Mouse (Mus musculus) thymus, postnatal 14 days (tissue): ENCODE measurements at regions not wholly inside any gene's neighbourhood (a gene's known extent, or its start where the extent isn't known, plus 50 kb on each side); places are given as distances from the start of the nearest gene placed in this dataset.

Experiments used
- DNase-seq: peaks from one replicate; pipeline ENCODE4 v3.0.0; 2021

DNA sequence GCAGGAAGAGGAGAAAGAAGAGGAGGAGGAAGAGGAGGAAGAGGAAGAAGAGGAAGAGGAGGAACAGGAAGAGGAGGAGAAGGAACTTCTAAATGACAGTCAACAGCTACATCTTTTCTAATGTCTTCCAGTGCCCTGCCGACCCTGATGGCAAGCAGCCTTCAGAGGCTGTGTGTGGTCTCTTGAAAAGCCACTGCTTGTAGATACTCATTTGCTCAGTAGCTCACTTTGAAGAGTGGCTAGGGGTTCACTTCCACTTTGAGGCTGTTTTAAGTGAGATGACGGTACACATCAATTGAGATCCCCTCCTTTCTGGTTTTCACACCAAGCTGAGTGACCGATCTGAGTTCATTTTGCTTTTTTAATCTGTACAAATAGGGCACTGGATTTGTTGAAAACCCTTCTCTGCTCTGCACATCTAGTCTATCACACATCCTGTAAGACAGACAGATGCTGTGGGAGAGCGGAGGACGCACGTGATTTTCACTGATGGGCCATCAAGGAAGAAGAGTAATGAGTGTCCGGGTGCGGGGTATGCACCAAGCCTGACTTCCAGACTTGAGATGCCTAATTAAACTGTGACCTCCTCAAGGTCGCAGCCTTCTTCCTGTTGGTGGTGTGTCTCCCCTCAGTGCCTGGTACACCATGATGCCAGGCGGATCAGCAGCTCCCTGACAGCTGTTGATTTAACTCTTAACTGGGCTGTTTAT, 239.0 kb downstream of the Mtx2 start:
- DNase-seq, result no peak

DNA sequence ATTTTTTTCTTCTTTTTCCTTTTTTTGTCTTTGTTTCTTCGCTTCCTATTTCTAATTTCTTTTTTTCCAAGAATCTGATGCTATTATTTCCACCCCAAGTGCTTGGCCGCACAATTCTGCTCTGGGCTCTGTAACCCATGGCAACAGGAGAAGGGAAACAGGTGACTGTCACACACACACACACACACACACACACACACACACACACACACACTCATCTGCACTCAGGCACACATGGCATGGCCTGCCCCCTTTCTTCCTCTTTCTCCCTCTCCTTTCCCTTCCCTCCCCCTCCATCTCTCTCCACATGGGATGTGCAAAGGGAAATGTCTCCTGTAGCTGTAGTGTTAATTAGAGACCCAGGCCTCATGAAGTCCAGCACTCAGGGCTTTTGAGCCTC, 239.7 kb downstream of the Mtx2 start:
- no peak for DNase-seq

DNA sequence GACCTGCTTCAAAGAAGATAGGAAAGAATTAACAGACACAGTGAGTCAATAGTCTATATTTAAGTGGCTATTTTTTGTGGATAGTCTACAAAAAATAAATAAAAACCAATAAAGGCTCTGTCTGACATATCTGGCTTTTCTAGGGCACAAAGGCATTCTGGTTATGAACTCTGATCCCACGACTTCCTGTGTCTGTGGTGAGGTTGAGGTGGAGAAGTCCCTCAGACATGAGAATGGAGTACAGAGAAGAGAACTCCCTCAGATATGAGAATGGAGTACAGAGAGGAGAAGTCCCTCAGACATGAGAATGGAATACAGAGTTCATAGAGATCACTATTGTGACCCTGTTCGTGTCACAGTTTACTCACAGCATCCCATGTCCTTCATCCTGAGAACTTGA, 243.7 kb downstream of the Mtx2 start:
- DNase-seq, result peak; percentile 38

DNA sequence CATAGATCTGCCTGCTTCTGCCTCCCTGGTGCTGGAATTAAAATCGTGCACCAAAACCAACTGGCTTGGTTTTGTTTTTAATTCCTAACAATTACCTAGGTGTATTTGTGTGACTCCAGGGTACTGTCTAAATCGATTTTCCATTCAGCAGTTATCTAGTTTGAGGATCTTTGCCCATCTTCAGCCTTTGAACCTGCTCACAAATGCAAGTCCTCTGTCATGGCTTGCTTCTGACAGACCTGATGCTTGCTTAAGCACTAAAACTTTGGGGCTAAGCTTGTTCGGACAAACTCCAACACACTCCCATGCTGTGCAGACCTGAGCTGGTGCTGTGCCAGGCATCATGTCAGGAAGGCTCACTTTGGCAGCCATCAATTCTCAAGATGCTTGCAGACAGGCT, 246.4 kb downstream of the Mtx2 start:
- no peak for DNase-seq

DNA sequence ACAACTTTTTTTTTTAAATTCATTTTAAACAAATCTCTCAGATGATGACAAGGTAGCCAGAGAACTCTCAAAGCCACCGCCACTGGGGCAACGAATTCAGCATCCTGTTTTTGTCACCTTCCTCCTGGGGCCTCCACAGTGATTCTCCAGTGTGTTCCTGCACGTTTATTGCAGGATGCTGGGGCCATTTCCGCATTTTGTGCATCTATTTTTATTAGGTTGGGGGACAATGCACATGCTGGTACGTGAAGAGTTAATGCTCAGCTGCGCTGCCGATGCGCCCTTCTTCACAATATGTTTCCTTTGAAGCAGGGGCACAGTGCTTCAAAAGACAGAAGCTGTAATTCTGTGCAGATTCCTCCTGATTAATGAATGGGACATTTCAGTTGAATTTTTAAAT, 246.9 kb downstream of the Mtx2 start:
- DNase-seq, result peak; percentile 40

DNA sequence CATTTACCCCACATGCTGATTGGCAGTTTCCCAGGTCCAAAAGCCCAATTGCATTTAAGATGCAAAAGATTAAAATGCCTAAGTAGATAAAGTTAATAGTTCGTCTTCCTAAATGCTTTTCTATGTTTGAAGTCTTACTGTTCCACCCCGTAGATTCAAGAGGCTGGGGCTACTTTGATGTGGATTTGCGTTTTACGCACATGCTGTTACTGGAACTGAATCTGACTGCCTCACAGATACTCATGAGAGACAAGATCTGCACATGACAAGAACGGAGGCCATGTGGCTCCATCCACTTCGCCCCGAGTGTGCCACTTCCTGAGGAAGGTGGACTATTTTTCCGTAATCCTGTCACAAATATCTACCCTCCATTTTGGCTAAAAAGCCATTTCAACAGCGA, 247.6 kb downstream of the Mtx2 start:
- peak; percentile 74 for DNase-seq

DNA sequence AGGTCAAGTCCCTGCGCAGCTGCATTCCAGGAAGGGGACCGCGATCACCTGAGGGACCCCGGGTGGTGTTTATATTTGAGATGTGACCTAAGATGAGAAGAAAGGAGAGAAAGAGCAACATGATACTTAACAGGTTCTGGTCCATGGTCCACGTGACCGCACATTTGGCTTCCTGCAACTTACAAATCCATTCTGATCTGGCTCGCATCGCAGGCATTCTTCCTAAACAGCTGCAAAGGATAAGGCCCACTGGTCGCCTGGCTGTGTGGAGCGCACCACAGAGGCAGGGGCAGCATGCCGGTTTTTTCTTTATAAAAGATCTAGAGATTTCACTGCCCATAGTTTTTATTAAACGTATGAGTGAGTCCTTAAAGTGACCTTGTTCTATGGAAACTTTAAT, 261.6 kb downstream of the Mtx2 start:
- no peak for DNase-seq

DNA sequence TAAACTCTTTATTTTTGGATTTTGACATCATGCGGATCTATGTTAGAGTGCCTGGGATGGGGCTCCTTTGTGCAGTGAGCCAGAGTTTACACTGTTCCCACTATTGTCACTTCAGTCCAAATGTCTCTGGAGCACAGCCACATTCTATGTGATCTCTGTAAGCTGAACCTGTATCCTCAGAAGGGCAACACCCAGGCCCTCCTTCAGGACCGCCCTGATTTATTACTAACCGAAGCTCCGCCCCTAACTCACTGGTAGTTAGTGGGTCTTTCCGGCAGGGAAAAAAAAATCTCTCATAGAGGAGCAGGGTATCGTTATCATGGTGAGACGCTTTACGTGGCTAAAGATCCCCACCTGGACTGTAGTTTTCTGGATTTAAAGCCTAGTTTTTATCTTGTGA, 263.6 kb downstream of the Mtx2 start:
- no peak for DNase-seq

DNA sequence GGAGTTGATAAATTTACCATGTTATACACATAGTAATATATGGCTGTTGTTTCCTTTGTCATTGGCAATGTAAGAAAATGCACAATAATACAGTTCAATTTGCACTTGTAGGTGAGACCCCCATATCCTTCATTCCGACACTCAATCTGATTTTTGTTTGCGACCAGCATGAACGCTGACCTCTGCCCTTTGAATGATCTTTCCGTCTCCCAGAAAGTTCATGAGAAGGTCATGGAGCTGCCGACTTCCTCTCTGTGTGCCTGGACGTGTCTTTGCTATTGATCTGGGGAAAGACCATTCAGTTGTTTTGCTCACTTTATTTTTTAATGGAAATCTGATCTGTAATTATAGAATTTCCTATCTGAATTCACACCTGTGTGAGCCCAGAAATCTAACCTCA, 264.0 kb downstream of the Mtx2 start:
- DNase-seq, result no peak

DNA sequence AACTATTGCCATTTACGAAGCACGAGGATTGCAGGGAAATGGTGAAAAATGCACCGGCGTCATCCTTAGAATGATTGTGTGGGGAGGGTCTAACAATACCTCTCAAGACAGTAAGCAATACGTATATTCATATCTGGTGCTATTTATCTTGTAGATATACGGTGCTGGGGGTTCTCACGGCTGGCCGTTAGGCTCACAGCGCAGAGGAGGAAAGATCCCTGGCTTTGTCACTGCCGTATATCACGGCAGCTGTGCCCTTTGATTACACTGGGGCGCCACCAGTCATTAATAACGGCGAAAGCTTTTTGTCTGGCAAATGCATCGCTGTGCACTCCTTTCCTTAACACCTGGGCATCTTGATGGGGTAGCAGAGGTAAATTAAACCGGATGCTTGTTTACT, 264.8 kb downstream of the Mtx2 start:
- DNase-seq, result no peak

DNA sequence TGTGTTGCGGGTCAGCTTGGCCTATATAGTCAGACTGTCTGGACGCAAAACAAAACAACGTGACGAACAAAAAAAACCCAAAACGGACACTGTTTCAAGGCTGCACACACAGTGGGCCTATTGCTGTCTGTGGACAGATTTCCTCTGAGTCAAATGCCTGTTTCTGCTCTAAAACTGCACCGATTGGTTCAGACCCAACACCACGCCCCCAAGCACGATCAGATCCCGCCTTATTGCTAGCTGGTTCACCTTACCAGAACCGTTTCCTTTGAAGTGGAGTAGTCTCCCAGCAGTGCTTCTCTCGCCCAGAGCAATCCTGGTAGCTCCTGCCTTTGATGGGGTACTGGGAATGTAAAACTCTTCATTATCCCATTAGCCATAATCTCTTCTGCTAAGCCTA, 275.9 kb downstream of the Mtx2 start:
- DNase-seq, result peak; percentile 53

DNA sequence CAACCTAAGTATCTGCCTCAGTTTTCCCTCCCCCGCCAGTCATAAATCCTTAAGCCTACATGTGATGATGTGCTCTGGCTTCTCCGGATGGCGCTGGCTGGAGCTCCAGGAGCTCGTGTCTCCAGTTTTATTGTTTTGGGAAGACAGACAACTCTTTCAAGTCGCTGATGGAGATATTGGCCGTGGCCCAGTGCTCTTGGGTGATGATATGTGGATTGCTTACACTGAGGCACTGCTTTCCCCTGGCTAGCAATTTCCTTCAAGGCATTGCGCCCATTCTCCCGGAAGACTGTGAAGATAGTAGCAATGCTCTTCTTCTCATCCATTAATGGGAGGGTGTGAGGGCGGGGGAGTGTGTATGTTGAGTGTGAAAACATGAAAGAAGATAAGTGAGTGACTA, 287.1 kb downstream of the Mtx2 start:
- DNase-seq, result no peak

DNA sequence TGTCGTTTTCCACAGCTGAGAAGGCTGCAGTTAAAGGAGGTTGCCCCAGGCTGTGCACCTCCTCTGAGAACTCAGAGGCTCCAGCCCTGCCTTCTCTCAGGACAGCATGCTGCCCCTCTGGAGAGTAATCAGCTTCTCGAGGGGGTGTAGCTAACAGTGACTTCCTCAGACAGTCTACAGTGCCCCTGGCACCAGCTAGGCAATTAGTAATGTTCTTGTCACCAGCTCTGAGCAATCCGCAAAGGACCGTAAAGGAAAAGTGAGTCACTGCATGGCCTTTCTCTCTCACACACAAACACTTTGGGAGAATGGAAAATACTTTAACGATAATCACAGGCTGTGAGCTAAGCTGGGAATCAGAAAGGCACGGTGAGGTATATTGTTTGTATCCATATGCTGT, 288.8 kb downstream of the Mtx2 start:
- no peak for DNase-seq

DNA sequence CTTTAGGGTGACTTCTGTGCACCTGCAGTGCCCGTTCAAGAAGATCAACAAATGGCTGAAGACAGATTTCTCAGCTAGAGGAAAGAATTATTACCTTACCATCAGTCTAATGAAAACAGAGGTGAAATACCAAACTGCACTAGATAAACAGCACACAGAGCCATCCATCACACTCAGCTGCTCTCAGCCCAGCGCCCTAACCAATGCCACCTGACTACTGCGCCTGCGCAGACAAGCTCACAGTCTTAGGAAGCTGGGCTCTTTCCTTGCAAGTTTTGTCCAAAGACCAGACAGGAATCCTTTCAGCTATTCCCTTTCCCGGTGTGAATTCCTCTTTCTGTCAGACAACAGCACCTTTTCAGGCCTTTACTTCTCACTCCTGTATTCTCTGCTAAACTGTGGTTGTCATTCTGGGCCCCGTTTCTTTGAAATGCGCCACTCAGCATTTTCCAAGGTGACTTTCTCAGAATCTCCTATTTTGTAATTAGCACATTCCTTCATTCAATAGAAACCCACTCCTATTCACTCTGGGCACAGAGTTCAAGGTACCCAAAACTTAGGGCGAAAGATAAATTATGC, 292.8 kb downstream of the Mtx2 start:
- no peak for DNase-seq

DNA sequence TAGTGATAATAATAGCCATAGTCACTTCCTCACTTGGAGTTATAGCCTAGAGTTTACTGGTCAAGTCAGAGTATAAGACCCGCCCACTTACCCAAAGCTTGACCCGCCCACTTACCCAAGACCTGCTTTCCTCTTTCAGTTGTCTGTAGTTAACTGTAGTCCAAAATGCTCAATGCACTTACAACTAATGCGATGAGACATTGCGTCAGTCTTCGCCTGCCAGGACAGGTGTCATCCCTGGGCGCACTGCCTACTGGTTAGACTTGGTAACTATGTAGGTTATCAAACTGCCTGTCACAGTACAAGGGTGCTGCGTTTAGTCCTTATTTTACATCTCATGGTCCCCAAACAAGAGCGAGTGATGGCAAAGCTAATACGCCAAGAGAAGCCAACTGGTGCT, 294.0 kb downstream of the Mtx2 start:
- DNase-seq, result no peak

DNA sequence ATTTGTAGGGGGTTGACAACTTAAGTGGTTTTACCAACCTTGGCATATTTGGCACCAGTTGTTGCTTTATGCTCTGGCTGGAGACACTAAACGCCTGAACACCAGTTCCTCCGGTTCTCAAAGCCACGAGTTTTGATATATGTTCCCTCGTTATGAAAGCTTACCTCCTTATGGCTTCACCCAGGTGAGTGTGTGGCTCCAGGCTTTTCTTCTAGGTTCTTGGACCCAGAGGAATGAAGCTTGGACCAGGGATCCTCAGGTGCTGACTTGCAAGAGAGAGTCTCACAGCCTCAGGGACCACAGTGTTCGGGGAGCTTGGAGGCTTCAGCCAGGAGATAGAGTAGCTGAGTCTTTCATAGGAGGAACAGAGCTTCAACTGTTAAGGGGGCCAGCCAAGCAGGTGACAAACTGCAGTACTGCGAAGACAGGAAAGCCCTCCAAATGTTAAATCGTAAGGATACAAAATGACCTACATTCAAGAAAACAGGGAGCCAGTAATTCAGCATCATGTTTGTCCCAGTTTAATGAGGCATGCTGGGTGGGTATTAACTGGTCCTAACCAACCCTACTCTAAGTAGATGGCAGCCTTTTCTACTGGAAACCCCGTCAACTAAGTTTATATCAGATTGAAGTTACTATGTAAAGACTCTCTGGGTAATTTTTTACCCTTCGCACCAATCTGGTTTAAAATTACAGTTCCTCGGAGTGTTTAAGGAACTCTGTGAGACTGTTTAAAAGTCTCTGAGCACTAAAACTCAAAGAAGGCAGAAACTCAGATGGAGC, 307.9 kb downstream of the Mtx2 start:
- no peak for DNase-seq

DNA sequence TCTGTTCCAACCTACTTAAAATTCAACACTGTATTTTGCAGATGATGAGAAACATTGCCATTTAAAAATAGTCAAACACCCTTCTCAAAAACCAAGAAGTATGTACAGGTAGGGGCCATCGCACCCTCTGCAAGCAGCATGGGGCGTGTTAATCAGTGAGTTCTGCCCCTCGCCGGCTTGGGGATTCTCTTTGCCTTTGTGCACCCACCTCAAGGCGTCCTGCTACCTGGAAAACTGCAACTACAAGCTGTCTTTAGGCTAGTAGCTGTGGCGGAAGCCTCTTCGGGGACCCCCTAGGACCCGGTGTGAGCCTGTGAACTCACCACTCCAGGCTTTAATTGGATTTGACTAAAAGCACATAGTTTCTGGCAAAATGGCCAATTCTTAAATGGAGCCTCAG, 311.0 kb downstream of the Mtx2 start:
- no peak for DNase-seq

DNA sequence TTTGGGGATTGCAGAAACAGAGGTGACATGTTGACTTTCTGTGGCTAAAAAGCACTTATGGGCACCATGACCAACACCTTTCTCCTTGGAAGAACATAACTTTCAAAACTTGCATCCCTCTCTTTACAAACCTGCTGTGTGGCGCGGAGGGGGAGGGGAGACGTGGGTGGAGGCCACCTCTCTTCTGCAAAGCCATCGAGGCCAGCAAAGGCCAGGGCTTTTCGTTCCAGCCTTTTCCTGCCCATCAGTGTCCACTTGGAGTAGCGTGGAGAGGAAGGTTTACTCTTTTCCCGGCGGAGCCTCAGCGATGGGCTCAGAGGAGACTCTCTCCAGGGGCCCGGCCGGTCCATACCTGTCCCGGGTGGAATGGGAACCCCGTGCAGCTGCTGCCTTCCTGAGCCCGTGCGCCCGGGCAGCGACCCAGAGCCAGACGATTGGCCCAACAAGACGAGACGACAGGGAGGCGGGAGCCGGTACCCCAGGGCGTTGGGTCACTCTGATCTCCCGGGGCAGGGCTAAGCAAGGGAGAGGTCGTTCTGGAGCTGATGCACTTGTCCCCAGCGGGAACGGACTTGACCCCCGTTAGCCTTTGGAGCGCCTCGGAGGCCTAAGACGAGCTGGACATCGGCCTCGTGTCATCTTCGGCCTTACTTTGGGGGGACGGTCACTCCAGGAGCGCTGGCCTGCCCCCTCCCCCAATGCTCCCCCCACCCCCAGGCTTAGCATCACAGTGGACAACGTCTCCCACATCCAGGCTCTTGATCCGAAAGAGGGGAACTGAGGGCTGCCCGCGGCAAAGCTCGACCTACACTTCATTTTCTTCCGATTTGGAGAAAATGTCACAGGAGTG, 311.8 kb downstream of the Mtx2 start:
- no peak for DNase-seq

DNA sequence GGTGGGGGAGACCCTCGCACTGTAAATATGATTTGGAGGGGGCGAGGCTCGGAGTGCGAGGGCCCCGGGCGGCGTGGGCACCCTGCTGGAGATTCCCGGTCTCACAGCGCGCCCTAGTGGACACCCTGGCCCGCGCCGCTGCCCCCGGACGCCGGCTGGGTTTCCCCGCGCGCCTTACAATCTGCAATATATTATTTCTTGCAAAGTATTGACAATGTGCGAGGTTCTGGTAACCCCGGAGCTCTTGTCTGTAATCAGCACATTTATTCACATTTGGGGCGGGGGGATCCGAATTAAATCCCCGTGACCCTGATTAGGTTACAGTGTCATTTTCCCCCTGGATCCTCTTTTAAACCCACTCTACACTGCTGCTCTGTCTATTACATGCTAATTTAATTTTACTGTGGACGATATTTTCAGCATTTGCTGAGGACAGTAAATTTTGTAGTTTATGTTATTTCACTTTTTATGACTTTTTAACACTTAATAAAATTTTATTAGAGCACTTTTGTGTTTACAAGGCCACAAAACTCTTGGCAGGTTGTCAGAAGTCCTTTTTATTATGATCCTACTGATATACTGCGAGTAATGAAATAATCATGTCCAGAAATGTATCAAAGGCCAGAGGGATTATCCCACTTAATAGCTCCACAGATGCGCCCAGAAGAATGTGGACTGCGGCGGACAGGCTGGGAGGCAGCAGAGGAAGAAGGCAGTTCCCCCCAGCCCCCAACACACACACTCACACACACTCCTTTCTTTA, 312.6 kb downstream of the Mtx2 start:
- peak; percentile 78 for DNase-seq

DNA sequence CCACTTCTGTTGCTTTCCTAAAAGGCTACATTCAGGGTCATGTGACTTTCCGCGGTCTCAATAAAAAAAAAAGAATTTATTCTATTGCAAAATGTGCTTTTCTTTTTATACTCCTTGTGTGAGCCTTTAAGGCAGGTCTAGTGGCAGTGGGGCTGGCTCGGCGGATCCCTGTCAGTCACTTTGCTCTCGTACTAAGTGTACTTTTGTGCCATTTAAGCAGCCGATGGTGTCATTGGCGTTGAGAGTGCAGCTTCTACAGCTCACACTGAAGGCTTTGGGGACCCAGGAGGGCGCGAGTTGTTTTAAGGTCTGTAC, 313.1 kb downstream of the Mtx2 start:
- DNase-seq, result no peak

DNA sequence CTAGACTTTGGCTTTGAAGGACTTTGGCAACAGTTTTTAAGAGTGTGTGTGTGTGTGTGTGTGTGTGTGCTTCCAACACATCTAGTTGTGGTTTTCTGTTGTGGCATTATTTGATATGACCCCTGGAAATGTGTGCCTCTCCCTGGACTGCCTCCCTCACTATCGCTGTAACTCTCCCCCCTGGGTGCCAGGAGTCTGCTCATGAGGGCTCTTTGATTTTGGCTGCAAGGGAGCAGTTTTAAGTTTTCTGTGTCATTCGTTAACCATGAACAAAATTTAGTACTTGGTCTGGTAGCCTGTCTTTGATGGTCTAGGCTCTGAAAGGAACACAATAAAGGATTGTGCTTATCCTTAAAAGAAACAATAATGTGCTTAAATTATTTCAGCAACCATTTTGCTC, 313.9 kb downstream of the Mtx2 start:
- DNase-seq, result no peak

DNA sequence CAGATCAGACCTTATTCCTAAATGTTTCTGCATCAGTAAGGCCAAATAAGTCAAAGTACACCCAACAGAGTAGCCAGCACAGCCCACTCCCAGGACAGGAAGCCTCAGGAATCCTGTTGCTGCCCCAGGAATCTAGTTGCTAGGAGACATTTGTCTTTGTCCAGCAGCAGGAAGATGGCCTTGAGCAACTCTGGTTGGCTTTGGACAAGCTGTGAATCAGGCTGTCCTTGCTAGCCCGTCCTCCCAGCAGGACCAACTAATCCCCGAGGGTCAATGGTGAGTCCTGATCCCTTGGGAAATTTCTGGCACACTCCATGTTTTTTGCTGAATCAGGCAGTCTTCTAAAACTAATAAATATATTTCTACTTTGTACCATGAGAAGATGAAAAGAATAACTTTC, 317.1 kb downstream of the Mtx2 start:
- DNase-seq, result no peak

DNA sequence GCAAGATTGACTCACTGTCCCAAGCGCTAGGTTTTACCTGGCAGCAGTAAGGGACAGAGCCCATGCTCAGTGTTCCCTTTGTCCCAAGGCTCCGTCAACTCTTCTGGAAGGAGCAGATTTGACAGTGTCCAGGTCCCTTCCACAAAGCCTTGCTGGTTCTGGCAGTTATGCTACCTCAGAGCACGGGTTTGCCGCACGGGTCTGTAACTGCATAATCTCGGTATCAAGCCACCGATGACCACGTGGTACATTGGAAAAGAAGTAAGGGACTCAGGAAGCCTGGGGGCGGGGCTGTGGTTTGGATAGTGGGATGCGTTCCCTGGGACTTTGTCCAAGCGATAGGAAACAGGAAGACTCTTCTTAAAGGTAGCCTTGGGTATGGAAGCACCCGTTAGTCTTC, 319.3 kb downstream of the Mtx2 start:
- no peak for DNase-seq
